Mouse (Mus musculus) bone marrow, adult 2 months (tissue): Measurements from ENCODE around the gene Spop. TPM values are rescaled to one million over a fixed set of nuclear protein-coding genes. Genes with fewer than 3 reads are reported as not detected.
A peak's percentile ranks its signal among the peaks of the same experiment; 100 is the strongest.

Source experiments
- H3K27ac ChIP-seq: fragments of 200-500 bp; 2 replicates; pipeline ENCODE4 v1.5.1; 2012; ENCODE audit warnings: low read depth, mild to moderate bottlenecking, control low read depth, inconsistent platforms, low read length; ENCODE audit not compliant: control insufficient read depth, poor library complexity, insufficient read depth
- H3K4me1 ChIP-seq: fragments of 200-500 bp; 2 replicates; pipeline ENCODE4 v1.6.1; 2011; ENCODE audit warnings: low read length; ENCODE audit not compliant: control insufficient read depth, insufficient read depth
- H3K4me3 ChIP-seq: fragments of 200-500 bp; replicated peaks from 2 replicates; pipeline ENCODE3; 2011; ENCODE audit warnings: mild to moderate bottlenecking, low read depth, low read length, control low read depth; ENCODE audit not compliant: control insufficient read depth
- CTCF ChIP-seq: fragments of 200-500 bp; IDR thresholded peaks from 2 replicates; pipeline ENCODE4 v1.5.1; 2011; ENCODE audit warnings: low read length, control low read depth; ENCODE audit not compliant: control insufficient read depth, insufficient read depth
- POLR2A ChIP-seq: fragments of 200-500 bp; IDR thresholded peaks from 2 replicates; pipeline ENCODE4 v1.6.1; 2011; ENCODE audit warnings: low read depth, mild to moderate bottlenecking, control low read depth, low read length, borderline replicate concordance; ENCODE audit not compliant: control insufficient read depth
- WGBS: fragments of 180-500 bp; shearing (Covaris S2); methylation state at CpG from one replicate; pipeline ENCODE4 v1.1.7; 2018; 5-methylcytosine and 5-hydroxymethylcytosine counted together
- polyA plus RNA-seq: library from polyadenylated mRNA; stranded (reverse); fragments of >200 nt; gene quantifications from 2 replicates; pipeline ENCODE4 v1.2.4, GENCODE M21; 2011; ENCODE audit warnings: low replicate concordance; ENCODE audit not compliant: missing spikeins, insufficient read depth, insufficient read length

The Spop gene
- polyA plus RNA-seq, 1 experiment, result 61.3 TPM

DNA sequence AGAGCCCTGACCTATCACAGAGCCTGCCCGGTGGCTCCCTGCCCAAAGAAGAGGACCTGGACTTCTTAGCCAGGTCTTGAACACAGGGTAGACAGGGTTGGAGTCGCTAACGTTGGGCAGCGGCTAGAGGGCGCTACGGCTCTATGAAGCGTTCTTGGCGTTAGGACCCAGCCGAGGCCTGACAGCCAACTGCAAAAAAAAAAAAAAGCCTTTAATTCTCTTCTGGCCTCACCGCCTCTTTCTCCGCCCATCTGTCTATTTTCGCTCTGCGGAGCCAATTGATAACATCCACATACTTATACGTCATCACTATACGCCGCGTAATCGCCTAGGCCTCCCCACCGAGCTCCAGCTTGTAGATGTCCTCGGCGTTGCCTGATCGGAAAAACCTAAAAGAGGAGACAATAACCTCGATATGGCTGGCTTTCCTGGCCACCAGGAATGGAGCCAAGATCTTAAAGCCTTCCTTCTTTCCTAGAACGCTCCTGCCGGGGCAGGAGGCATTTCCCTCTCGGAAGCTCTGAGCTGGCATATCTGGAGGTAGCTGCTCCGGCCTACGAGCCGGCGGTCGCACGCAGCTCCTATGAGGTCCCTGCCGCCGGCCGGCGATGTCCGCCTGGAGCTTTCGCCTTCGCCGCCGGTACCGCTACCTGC lies 29.4 kb upstream of the Spop start, which contains the start of gene Slc35b1:
Gene Slc35b1 (plus strand): TSS at position 374 of the 654 bp plus-strand sequence.
- no peaks in the 10 kb centered on the region; the same call in 1 of the 2 replicates for H3K4me1 ChIP-seq
- H3K4me3 ChIP-seq, result peak within 1 kb of the TSS; percentile 98
- peak within 1 kb of the TSS; percentile 89 for H3K27ac ChIP-seq
- TF ChIP-seq CTCF (peak; percentile 92), POLR2A (peak; percentile 77; the same call in 1 of the 2 replicates)
- 0% methylated on average over 42 of the region's 42 CpGs for WGBS

DNA sequence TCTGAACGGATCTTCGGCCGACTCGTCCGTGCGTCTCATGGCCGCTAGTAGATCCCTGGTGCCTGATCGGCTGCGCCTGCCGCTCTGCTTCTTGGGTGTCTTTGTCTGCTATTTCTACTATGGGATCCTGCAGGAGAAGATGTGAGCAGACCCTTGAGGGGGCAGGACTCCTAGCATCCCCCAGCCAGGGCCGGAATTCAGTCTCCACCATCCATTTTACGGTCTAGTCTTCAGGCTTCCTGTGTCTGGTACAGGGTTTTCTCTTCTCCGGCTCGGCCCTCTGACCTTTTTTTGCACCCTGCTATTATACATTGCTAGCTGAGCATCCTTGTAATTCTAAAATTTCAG lies 28.9 kb upstream of the Spop start:
- TF ChIP-seq POLR2A, result no peak
- no peak for TF ChIP-seq CTCF
- H3K4me1 ChIP-seq, result no peaks in the 10 kb centered on the region; the same call in 1 of the 2 replicates
- under 1% methylated on average over 14 of the region's 14 CpGs for WGBS
- H3K27ac ChIP-seq, result peak overlapping the region; percentile 89
- H3K4me3 ChIP-seq, result peak overlapping the region; percentile 98

DNA sequence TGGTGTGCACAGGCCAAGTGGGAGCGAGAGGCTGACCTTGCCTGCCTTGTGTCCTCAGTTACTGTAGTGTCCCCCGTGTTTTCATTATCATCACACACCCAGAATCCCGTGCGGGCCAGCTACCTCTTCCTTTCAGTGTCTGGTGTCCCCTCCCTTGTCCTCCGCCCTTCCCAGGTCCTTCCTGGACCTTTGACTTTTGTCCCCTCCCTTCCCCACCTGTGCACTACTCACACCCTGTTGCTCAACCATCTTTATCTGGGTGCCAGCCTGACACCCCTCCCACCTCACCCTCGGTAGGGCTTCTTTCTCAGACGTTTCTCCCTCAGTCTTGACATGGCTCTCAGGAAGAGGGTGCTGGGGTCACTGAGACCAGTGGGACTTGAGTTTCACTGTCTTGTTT lies 26.5 kb upstream of the Spop start:
- Histone ChIP-seq H3K4me3 (no peak overlapping the region), H3K4me1 (no peaks in the 10 kb centered on the region; the same call in 1 of the 2 replicates), H3K27ac (no peak overlapping the region)
- TF ChIP-seq POLR2A (no peak), CTCF (no peak)
- WGBS, result 76% methylated on average over 7 of the region's 7 CpGs

DNA sequence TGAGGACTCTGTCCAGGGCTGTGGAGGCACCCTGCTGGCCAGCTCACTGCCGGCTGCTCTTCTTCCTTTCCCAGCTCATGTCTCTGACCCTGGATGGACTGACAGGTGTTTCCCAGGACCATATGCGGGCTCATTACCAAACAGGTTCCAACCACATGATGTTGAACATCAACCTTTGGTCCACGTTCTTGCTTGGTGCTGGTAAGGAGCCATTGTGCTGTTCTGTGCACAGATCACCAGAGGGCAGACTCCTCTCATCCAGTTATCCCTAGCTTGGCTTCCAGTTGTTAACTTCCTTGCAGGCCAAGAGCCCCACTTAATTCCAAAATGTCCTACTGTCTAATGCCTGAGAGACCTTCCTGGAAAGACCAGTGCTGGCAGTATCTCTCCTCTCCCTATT lies 24.9 kb upstream of the Spop start:
- 78% methylated on average over 3 of the region's 3 CpGs for WGBS
- no peaks in the 10 kb centered on the region; the same call in 1 of the 2 replicates for H3K4me1 ChIP-seq

DNA sequence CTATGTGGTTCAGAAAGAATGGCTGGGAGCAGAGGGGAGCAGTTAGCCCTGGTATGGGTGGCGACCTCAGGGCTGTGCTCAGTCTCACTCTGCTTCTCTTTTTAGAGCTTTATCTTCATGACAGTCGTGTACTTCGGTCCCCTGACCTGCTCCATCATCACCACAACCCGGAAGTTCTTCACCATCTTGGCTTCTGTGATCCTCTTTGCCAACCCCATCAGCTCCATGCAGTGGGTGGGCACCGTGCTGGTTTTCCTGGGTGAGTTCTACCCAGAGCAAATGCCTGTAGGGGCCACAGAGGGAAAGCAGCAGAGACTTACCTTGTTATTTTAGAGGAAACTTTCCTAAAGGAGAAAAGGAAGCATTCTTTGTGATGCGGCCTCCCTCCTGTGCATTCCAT lies 23.5 kb upstream of the Spop start:
- no peak for TF ChIP-seq CTCF
- Histone ChIP-seq H3K27ac (no peak overlapping the region), H3K4me3 (no peak overlapping the region), H3K4me1 (no peaks in the 10 kb centered on the region; the same call in 1 of the 2 replicates)
- 87% methylated on average over 6 of the region's 6 CpGs for WGBS

More for the DNA sequence above, 24.9 kb upstream of the Spop start:
- TF ChIP-seq POLR2A (no peak), CTCF (no peak)
- Histone ChIP-seq H3K4me3 (no peak overlapping the region), H3K27ac (no peak overlapping the region)

DNA sequence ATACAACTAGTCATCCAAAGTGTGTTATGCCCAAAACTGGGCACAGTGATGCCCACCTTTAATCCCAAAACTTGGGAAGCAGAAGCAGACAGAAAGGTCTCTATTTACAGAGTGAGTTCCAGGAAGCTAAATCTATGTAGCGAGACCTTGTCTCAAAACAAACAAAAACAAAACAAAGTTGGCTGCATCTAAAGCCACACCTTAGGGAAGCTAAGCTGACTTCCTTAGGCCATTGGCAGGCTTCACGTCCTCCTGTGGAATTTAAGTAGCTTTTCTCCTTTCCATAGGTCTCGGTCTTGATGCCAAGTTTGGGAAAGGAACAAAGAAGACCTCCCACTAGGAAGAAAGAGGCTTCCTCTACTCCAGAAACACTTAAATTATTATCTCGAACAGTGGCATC lies 22.7 kb upstream of the Spop start:
- TF ChIP-seq CTCF (no peak), POLR2A (no peak)
- Histone ChIP-seq H3K4me1 (no peaks in the 10 kb centered on the region), H3K27ac (no peak overlapping the region), H3K4me3 (no peak overlapping the region)
- WGBS, result 87% methylated on average over 4 of the region's 4 CpGs

DNA sequence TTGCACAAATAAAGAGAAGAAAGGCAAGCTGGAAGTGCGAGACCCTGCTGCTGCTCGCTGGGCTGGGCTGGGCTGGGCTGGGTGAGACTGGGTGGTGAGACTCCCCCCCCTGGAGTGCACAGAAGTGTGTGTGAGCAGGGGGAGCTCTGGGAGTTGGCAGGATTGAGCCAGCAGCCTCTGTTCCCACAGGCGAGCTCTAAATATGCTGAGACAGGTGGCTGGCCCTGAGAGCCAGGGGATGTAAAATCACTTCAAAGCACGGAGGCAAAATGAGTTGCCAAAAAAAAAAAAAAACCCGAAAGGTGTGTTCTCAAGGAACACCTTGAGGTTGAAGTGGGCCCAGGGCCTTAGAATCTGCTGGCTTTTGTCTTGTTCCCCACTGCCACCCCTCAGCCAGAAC lies 22.1 kb upstream of the Spop start:
- Histone ChIP-seq H3K27ac (no peak overlapping the region), H3K4me3 (no peak overlapping the region), H3K4me1 (no peaks in the 10 kb centered on the region)
- 78% methylated on average over 5 of the region's 5 CpGs for WGBS
- TF ChIP-seq POLR2A (no peak), CTCF (no peak)

DNA sequence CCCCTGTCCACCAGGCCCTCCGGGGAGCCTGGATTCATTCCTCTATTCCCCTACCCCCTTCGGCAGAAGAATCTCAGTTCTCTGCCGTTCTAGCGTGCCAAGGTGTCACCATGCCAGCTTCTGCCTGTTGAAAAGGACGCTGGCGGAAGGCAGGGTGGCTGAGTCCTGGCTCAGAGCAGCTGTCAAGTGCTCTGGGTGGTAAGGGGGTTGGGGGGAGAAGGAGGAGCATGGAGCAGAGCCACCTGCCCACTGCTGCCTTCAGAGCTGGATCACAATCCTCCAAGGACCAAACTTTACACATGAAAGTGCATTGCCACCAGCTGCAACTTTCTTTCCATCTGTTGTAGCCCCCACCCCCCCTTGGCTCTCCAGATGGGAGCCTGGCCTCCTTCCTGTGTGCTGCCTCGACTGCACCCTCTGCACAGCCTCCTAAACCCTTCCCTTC lies 21.6 kb upstream of the Spop start:
- 71% methylated on average over 7 of the region's 7 CpGs for WGBS
- no peaks in the 10 kb centered on the region for H3K4me1 ChIP-seq
- H3K27ac ChIP-seq, result no peak overlapping the region
- no peak overlapping the region for H3K4me3 ChIP-seq
- TF ChIP-seq CTCF (no peak), POLR2A (no peak)
